Mouse (Mus musculus) liver, postnatal 0 days (tissue): ENCODE measurements around the gene Asns. TPM values are rescaled to one million over a fixed set of nuclear protein-coding genes. Genes with fewer than 3 reads are reported as not detected.

Experiments used
- ATAC-seq: fragments of 200-750 bp; cut with Nextera tagmentation; 2 replicates; pipeline ENCODE4 v1.8.0; 2017; ENCODE audit warnings: mild to moderate bottlenecking, moderate library complexity
- DNase-seq: peaks from one replicate; pipeline ENCODE4 v3.0.0-alpha.2; 2016
- H3K27ac ChIP-seq: fragments of 300-500 bp; sonication (generic); 2 replicates; pipeline ENCODE4 v1.5.1; 2014; ENCODE audit warnings: antibody characterized with exemption, moderate library complexity, mild to moderate bottlenecking, low read depth
- H3K27me3 ChIP-seq: fragments of 300-500 bp; sonication (generic); 2 replicates; pipeline ENCODE4 v1.6.1; 2014; ENCODE audit warnings: low read length, control low read depth, mixed read lengths; ENCODE audit not compliant: insufficient read depth
- H3K36me3 ChIP-seq: fragments of 300-500 bp; sonication (generic); replicated peaks from 2 replicates; pipeline ENCODE4 v1.6.1; 2014; ENCODE audit warnings: mild to moderate bottlenecking, control low read depth, low read length, moderate library complexity, mixed read lengths; ENCODE audit not compliant: insufficient read depth
- H3K4me1 ChIP-seq: fragments of 300-500 bp; sonication (generic); 2 replicates; pipeline ENCODE4 v1.6.1; 2014; ENCODE audit warnings: antibody characterized with exemption, mild to moderate bottlenecking, control low read depth; ENCODE audit not compliant: insufficient read depth
- H3K4me2 ChIP-seq: fragments of 300-500 bp; sonication (generic); 2 replicates; pipeline ENCODE4 v1.6.1; 2014; ENCODE audit warnings: low read depth, mild to moderate bottlenecking, low read length, moderate library complexity, mixed read lengths
- H3K4me3 ChIP-seq: fragments of 300-500 bp; sonication (generic); 2 replicates; pipeline ENCODE4 v1.5.1; 2014; ENCODE audit warnings: low read depth, low read length
- H3K9ac ChIP-seq: fragments of 300-500 bp; sonication (generic); replicated peaks from 2 replicates; pipeline ENCODE4 v1.6.1; 2014; ENCODE audit warnings: mild to moderate bottlenecking, moderate library complexity
- H3K9me3 ChIP-seq: fragments of 300-500 bp; sonication (generic); 2 replicates; pipeline ENCODE4 v1.6.1; 2016; ENCODE audit warnings: mild to moderate bottlenecking, control low read depth, low read length, mixed read lengths
- CTCF ChIP-seq: sonication (generic); IDR thresholded peaks from 2 replicates; pipeline ENCODE4 v1.5.1; 2016; ENCODE audit warnings: antibody characterized with exemption, low read depth
- EP300 ChIP-seq: IDR thresholded peaks from 2 replicates; pipeline ENCODE4 v1.6.1; 2016; ENCODE audit warnings: antibody characterized with exemption, low read depth, mild to moderate bottlenecking
- WGBS: fragments of 180-500 bp; shearing (Covaris S2); extraction: QIAGEN DNeasy Blood & Tissue Kit; methylation state at CpG from one replicate; pipeline ENCODE4 v1.1.7; 2014; ENCODE audit not compliant: insufficient replicate concordance; 5-methylcytosine and 5-hydroxymethylcytosine counted together
- polyA plus RNA-seq: library from polyadenylated mRNA; unstranded; fragments of >200 nt; fragmentation: Nextera tagmentation; extraction: Ambion mirVana; gene quantifications from 2 replicates; pipeline ENCODE4 v1.2.1, GENCODE M21; 2015

The Asns gene
- polyA plus RNA-seq = 95.6 and 102 TPM in 2 replicates

- H3K4me1 ChIP-seq = peaks cover 29% of the 10 kb centered on the region
- 1% methylated on average over 51 of the region's 51 CpGs for WGBS
- H3K4me2 ChIP-seq = peak within 1 kb of the TSS; percentile 91
- H3K36me3 ChIP-seq = no peaks in the 10 kb centered on the region
- no peaks in the 10 kb centered on the region for H3K27me3 ChIP-seq
- DNase-seq (peak; percentile 93), ATAC-seq (peak; percentile 91)
- peak within 1 kb of the TSS; percentile 84 for H3K27ac ChIP-seq
- H3K4me3 ChIP-seq = peak within 1 kb of the TSS; percentile 86
- H3K9ac ChIP-seq = peak within 1 kb of the TSS; percentile 81
- no peaks in the 10 kb centered on the region for H3K9me3 ChIP-seq
- TF ChIP-seq EP300 = peak; percentile 52; the same call in 1 of the 2 replicates
- TF ChIP-seq CTCF = peak; percentile 60
These were observed at the start of gene Asns for GRCm38 (mm10) chr6:7692884-7693585. TSS of gene Asns (minus strand) at chr6:7693254.

- 77% methylated on average over 3 of the region's 3 CpGs for WGBS
- no peak overlapping the region for H3K4me3 ChIP-seq
- ATAC-seq (no peak), DNase-seq (no peak)
- no peak for TF ChIP-seq CTCF
- TF ChIP-seq EP300 = no peak
- no peak overlapping the region for H3K9ac ChIP-seq
- no peaks in the 10 kb centered on the region for H3K9me3 ChIP-seq
- H3K4me2 ChIP-seq = no peak overlapping the region
- H3K4me1 ChIP-seq = no peaks in the 10 kb centered on the region
- H3K36me3 ChIP-seq = no peaks in the 10 kb centered on the region
- no peaks in the 10 kb centered on the region for H3K27me3 ChIP-seq
- no peak overlapping the region for H3K27ac ChIP-seq
These were observed 48.7 kb upstream of the Asns start for GRCm38 (mm10) chr6:7741721-7742120.

- Histone ChIP-seq H3K27ac (no peak overlapping the region), H3K9ac (no peak overlapping the region), H3K4me3 (no peak overlapping the region), H3K4me2 (no peak overlapping the region), H3K36me3 (no peaks in the 10 kb centered on the region), H3K27me3 (no peaks in the 10 kb centered on the region), H3K9me3 (no peaks in the 10 kb centered on the region), H3K4me1 (no peaks in the 10 kb centered on the region)
- DNase-seq (no peak), ATAC-seq (no peak)
- 85% methylated on average over 2 of the region's 2 CpGs for WGBS
- TF ChIP-seq CTCF (no peak), EP300 (no peak)
These were observed 44.8 kb upstream of the Asns start for GRCm38 (mm10) chr6:7737842-7738241.

GRCm38 (mm10) chr6:7732754-7733708 lies 40.0 kb upstream of the Asns start:
- no peak overlapping the region for H3K4me2 ChIP-seq
- H3K9me3 ChIP-seq = peaks cover 2% of the 10 kb centered on the region; the same call in 1 of the 2 replicates

GRCm38 (mm10) chr6:7732097-7732496 lies 39.0 kb upstream of the Asns start:
- no peak for DNase-seq
- Histone ChIP-seq H3K27ac (no peak overlapping the region), H3K4me2 (no peak overlapping the region), H3K4me3 (no peak overlapping the region), H3K27me3 (no peaks in the 10 kb centered on the region), H3K36me3 (no peaks in the 10 kb centered on the region), H3K4me1 (no peaks in the 10 kb centered on the region), H3K9me3 (peaks cover 2% of the 10 kb centered on the region; the same call in 1 of the 2 replicates), H3K9ac (no peak overlapping the region)
- ATAC-seq = no peak
- 50% methylated on average over 6 of the region's 6 CpGs for WGBS
- no peak for TF ChIP-seq CTCF
- TF ChIP-seq EP300 = no peak

More at GRCm38 (mm10) chr6:7732754-7733708, 40.0 kb upstream of the Asns start:
- H3K9ac ChIP-seq = no peak overlapping the region
- no peaks in the 10 kb centered on the region for H3K27me3 ChIP-seq
- no peak overlapping the region for H3K27ac ChIP-seq
- no peaks in the 10 kb centered on the region for H3K4me1 ChIP-seq
- no peak overlapping the region for H3K4me3 ChIP-seq
- 37% methylated on average over 12 of the region's 12 CpGs for WGBS
- TF ChIP-seq EP300 (no peak), CTCF (peak; percentile 97)
- H3K36me3 ChIP-seq = no peaks in the 10 kb centered on the region
- DNase-seq (peak; percentile 88), ATAC-seq (peak; percentile 70; the same call in 1 of the 2 replicates)

- Histone ChIP-seq H3K27ac (no peak overlapping the region), H3K4me2 (no peak overlapping the region), H3K4me3 (no peak overlapping the region), H3K27me3 (no peaks in the 10 kb centered on the region), H3K9ac (no peak overlapping the region), H3K36me3 (no peaks in the 10 kb centered on the region), H3K9me3 (peaks cover 2% of the 10 kb centered on the region; the same call in 1 of the 2 replicates), H3K4me1 (no peaks in the 10 kb centered on the region)
- no peak for TF ChIP-seq EP300
- 77% methylated on average over 2 of the region's 2 CpGs for WGBS
- no peak for ATAC-seq
- DNase-seq = no peak
These were observed 36.1 kb upstream of the Asns start for GRCm38 (mm10) chr6:7729128-7729527.
